Mouse (Mus musculus) megakaryocyte-erythroid progenitor cell, adult 5-6 weeks (primary cell): ENCODE measurements around the gene Ctrb1. TPM values are rescaled to one million over a fixed set of nuclear protein-coding genes. Genes with fewer than 3 reads are reported as not detected.

Experiments
- ATAC-seq: replicated peaks from 2 replicates; pipeline ENCODE4 v1.8.0; 2016; ENCODE audit warnings: mild to moderate bottlenecking, inconsistent platforms; ENCODE audit not compliant: severe bottlenecking, poor library complexity, low FRiP score, low TSS enrichment
- total RNA-seq, 2 experiments: library from RNA; stranded (forward) in 1 of 2; stranded (reverse) in 1 of 2; fragments of 200-1000, 215-1000 nt in 1 of 2; fragments of >200 nt in 1 of 2; fragmentation: Nextera tagmentation in 1 of 2; gene quantifications; 2 replicates each; pipeline ENCODE4 v1.2.3; 2014 to 2017

The Ctrb1 gene
- total RNA-seq, 2 experiments from 2014 or later = not detected

DNA sequence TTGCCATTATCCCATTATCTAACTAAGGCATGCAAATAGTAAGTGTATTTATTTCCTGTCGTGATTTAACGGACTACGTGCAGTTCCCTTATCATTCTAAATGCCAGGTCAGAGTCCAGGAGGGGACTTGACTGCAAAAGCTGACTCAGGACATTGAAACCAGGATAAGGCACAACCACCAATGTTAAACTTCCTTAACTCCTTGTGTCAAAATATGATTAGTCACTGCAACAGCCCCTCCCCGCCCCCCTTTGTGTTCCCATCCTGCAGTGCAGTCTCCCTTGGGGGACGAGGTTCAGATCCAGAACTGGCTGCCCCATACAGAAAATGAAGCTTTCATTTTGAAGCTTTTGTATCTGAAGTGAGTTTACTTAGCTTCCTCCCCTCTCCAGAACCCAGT lies 48.3 kb downstream of the Ctrb1 start:
- peak; percentile 24 for ATAC-seq

DNA sequence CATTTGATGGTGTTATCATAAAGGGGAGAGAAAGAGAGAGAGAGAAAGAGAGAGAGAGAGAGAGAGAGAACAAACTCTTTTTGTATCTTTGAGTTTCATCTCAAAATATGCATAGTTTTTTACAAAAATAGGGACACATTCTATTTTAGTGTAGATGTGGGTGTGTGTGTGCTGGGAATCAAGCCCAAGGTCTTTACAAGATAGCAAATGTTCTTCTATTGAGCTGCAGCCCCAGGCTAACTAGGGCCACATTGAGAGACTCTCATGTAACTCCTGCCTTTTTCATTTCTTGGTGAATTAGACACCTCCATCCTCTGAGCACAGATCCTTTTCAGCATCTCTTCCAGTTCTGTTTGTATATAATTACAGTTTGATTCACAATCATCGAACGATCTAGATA lies 49.7 kb downstream of the Ctrb1 start:
- no peak for ATAC-seq

DNA sequence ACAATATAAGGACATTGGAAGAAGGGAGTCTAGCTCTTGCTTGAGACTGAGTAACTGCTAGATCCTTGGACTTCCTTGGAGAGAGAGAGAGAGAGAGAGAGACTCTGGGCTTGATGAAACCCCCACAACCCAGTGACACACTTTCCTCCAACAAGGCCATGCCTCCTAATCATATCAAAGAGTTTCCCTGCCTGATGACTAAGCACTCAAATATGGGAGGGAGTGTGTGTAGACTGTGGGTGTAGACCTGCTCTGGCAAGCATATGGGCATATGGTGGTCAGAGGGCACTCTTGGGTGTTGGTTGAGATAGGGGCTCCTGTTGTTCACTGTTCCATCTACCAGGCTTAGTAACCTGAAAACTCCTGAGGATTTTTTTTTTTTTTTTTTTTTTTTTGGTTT lies 52.7 kb downstream of the Ctrb1 start:
- peak; percentile 23; the same call in 1 of the 2 replicates for ATAC-seq

Other genes with a start within 250 kb of the Ctrb1 start
- 14.4 and 16.0 TPM in 2 replicates for gene Wdr59, start 168.9 kb downstream of the Ctrb1 start, total RNA-seq (2014; fragmentation: Nextera tagmentation)
- 11.9 and 14.1 TPM in 2 replicates for gene Wdr59, start 168.9 kb downstream of the Ctrb1 start, total RNA-seq (2017)
- gene Znrf1, start 154.9 kb downstream of the Ctrb1 start, total RNA-seq (2014; fragmentation: Nextera tagmentation) = 54.1 and 55.3 TPM in 2 replicates
- 21.4 and 25.9 TPM in 2 replicates for gene Znrf1, start 154.9 kb downstream of the Ctrb1 start, total RNA-seq (2017)
- gene Ldhd, start 60.6 kb downstream of the Ctrb1 start, total RNA-seq (2014; fragmentation: Nextera tagmentation) = 0.15 and 1.1 TPM in 2 replicates
- gene Ldhd, start 60.6 kb downstream of the Ctrb1 start, total RNA-seq (2017) = 0.09 and 0.15 TPM in 2 replicates
- 13.5 and 13.9 TPM in 2 replicates for gene Zfp1, start 47.6 kb downstream of the Ctrb1 start, total RNA-seq (2014; fragmentation: Nextera tagmentation)
- 3.6 and 11.5 TPM in 2 replicates for gene Zfp1, start 47.6 kb downstream of the Ctrb1 start, total RNA-seq (2017)
- 0.17 TPM in 1 of 2 replicates, not detected in the other for gene Bcar1, start 52.8 kb upstream of the Ctrb1 start, total RNA-seq (2014; fragmentation: Nextera tagmentation)
- not detected in 2 replicates for gene Bcar1, start 52.8 kb upstream of the Ctrb1 start, total RNA-seq (2017)
- gene Cfdp1, start 163.3 kb upstream of the Ctrb1 start, total RNA-seq (2014; fragmentation: Nextera tagmentation) = 159 and 214 TPM in 2 replicates
- 339 and 404 TPM in 2 replicates for gene Cfdp1, start 163.3 kb upstream of the Ctrb1 start, total RNA-seq (2017)
- 4.4 and 5.0 TPM in 2 replicates for gene Tmem170, start 185.7 kb upstream of the Ctrb1 start, total RNA-seq (2014; fragmentation: Nextera tagmentation)
- 3.7 and 4.3 TPM in 2 replicates for gene Tmem170, start 185.7 kb upstream of the Ctrb1 start, total RNA-seq (2017)
- gene Chst5, start 219.4 kb upstream of the Ctrb1 start, total RNA-seq (2014; fragmentation: Nextera tagmentation) = not detected in 2 replicates
- not detected in 2 replicates for gene Chst5, start 219.4 kb upstream of the Ctrb1 start, total RNA-seq (2017)
- 2.5 and 3.9 TPM in 2 replicates for gene Tmem231, start 242.9 kb upstream of the Ctrb1 start, total RNA-seq (2014; fragmentation: Nextera tagmentation)
- 1.6 and 2.1 TPM in 2 replicates for gene Tmem231, start 242.9 kb upstream of the Ctrb1 start, total RNA-seq (2017)
- gene Gabarapl2, start 249.7 kb upstream of the Ctrb1 start, total RNA-seq (2014; fragmentation: Nextera tagmentation) = 42.6 and 55.5 TPM in 2 replicates
- 29.1 and 32.9 TPM in 2 replicates for gene Gabarapl2, start 249.7 kb upstream of the Ctrb1 start, total RNA-seq (2017)